Mouse (Mus musculus) E14TG2a.4 (cell line): ENCODE measurements around the gene Tlcd1.

Experiments
- CTCF ChIP-seq: conservative IDR thresholded peaks from 2 replicates; pipeline ENCODE4 v1.5.1; 2014; ENCODE audit warnings: low read length
- NANOG ChIP-seq: IDR thresholded peaks from 2 replicates; pipeline ENCODE4 v1.6.1; 2014; ENCODE audit warnings: borderline replicate concordance, low read length, mixed read lengths
- POU5F1 ChIP-seq: IDR thresholded peaks from 2 replicates; pipeline ENCODE4 v1.6.1; 2014; ENCODE audit warnings: low read length, borderline replicate concordance

- TF ChIP-seq CTCF, result no peak
- TF ChIP-seq NANOG, result no peak
- TF ChIP-seq POU5F1, result no peak
Observed at GRCm38 (mm10) chr11:78213086-78213817, 36.7 kb downstream of the Tlcd1 start.
